Mouse (Mus musculus) liver, postnatal 0 days (tissue): ENCODE data around the gene Rassf7. TPM values are rescaled to one million over a fixed set of nuclear protein-coding genes. Genes with fewer than 3 reads are reported as not detected.

Experiments
- ATAC-seq: fragments of 200-750 bp; cut with Nextera tagmentation; 2 replicates; pipeline ENCODE4 v1.8.0; 2017; ENCODE audit warnings: mild to moderate bottlenecking, moderate library complexity
- DNase-seq: peaks from one replicate; pipeline ENCODE4 v3.0.0-alpha.2; 2016
- H3K27ac ChIP-seq: fragments of 300-500 bp; sonication (generic); 2 replicates; pipeline ENCODE4 v1.5.1; 2014; ENCODE audit warnings: antibody characterized with exemption, moderate library complexity, mild to moderate bottlenecking, low read depth
- H3K27me3 ChIP-seq: fragments of 300-500 bp; sonication (generic); 2 replicates; pipeline ENCODE4 v1.6.1; 2014; ENCODE audit warnings: low read length, control low read depth, mixed read lengths; ENCODE audit not compliant: insufficient read depth
- H3K36me3 ChIP-seq: fragments of 300-500 bp; sonication (generic); replicated peaks from 2 replicates; pipeline ENCODE4 v1.6.1; 2014; ENCODE audit warnings: mild to moderate bottlenecking, control low read depth, low read length, moderate library complexity, mixed read lengths; ENCODE audit not compliant: insufficient read depth
- H3K4me1 ChIP-seq: fragments of 300-500 bp; sonication (generic); 2 replicates; pipeline ENCODE4 v1.6.1; 2014; ENCODE audit warnings: antibody characterized with exemption, mild to moderate bottlenecking, control low read depth; ENCODE audit not compliant: insufficient read depth
- H3K4me2 ChIP-seq: fragments of 300-500 bp; sonication (generic); 2 replicates; pipeline ENCODE4 v1.6.1; 2014; ENCODE audit warnings: low read depth, mild to moderate bottlenecking, low read length, moderate library complexity, mixed read lengths
- H3K4me3 ChIP-seq: fragments of 300-500 bp; sonication (generic); 2 replicates; pipeline ENCODE4 v1.5.1; 2014; ENCODE audit warnings: low read depth, low read length
- H3K9ac ChIP-seq: fragments of 300-500 bp; sonication (generic); replicated peaks from 2 replicates; pipeline ENCODE4 v1.6.1; 2014; ENCODE audit warnings: mild to moderate bottlenecking, moderate library complexity
- H3K9me3 ChIP-seq: fragments of 300-500 bp; sonication (generic); 2 replicates; pipeline ENCODE4 v1.6.1; 2016; ENCODE audit warnings: mild to moderate bottlenecking, control low read depth, low read length, mixed read lengths
- CTCF ChIP-seq: sonication (generic); IDR thresholded peaks from 2 replicates; pipeline ENCODE4 v1.5.1; 2016; ENCODE audit warnings: antibody characterized with exemption, low read depth
- EP300 ChIP-seq: IDR thresholded peaks from 2 replicates; pipeline ENCODE4 v1.6.1; 2016; ENCODE audit warnings: antibody characterized with exemption, low read depth, mild to moderate bottlenecking
- WGBS: fragments of 180-500 bp; shearing (Covaris S2); extraction: QIAGEN DNeasy Blood & Tissue Kit; methylation state at CpG from one replicate; pipeline ENCODE4 v1.1.7; 2014; ENCODE audit not compliant: insufficient replicate concordance; 5-methylcytosine and 5-hydroxymethylcytosine counted together
- microRNA counts: library from miRNA; unstranded; fragments of <30 nt; microRNA quantifications from one replicate; lab custom pipeline; 2015
- microRNA-seq: library from miRNA; unstranded; fragments of <30 nt; microRNA quantifications from one replicate; pipeline ENCODE4, GENCODE M21; 2016
- polyA plus RNA-seq: library from polyadenylated mRNA; unstranded; fragments of >200 nt; fragmentation: Nextera tagmentation; extraction: Ambion mirVana; gene quantifications from 2 replicates; pipeline ENCODE4 v1.2.1, GENCODE M21; 2015

Gene Rassf7
- polyA plus RNA-seq, 1 experiment from 2014 or later = 24.9 TPM

- Histone ChIP-seq H3K27me3 (peaks cover 6% of the 10 kb centered on the region; the same call in 1 of the 2 replicates), H3K9ac (peak overlapping the region; percentile 92), H3K36me3 (peaks cover 48% of the 10 kb centered on the region), H3K4me3 (peak overlapping the region; percentile 88), H3K4me1 (peaks cover 29% of the 10 kb centered on the region), H3K4me2 (peak overlapping the region; percentile 95), H3K9me3 (no peaks in the 10 kb centered on the region), H3K27ac (peak overlapping the region; percentile 94)
- no peak for TF ChIP-seq EP300
- TF ChIP-seq CTCF = peak; percentile 79
- DNase-seq (peak; percentile 70), ATAC-seq (peak; percentile 52)
- 18% methylated on average over 12 of the region's 12 CpGs for WGBS
Measured at GRCm38 (mm10) chr7:141264761-141265410, 49.2 kb downstream of the Rassf7 start.

GRCm38 (mm10) chr7:141265411-141265738 lies 49.7 kb downstream of the Rassf7 start:
- DNase-seq (no peak), ATAC-seq (peak; percentile 11; the same call in 1 of the 2 replicates)
- 39% methylated on average over 11 of the region's 11 CpGs for WGBS
- Histone ChIP-seq H3K27me3 (peaks cover 6% of the 10 kb centered on the region; the same call in 1 of the 2 replicates), H3K9me3 (no peaks in the 10 kb centered on the region), H3K36me3 (peaks cover 44% of the 10 kb centered on the region), H3K4me1 (peaks cover 29% of the 10 kb centered on the region), H3K4me3 (peak overlapping the region; percentile 88), H3K9ac (peak overlapping the region; percentile 92), H3K4me2 (peak overlapping the region; percentile 95), H3K27ac (peak overlapping the region; percentile 94)
- TF ChIP-seq EP300 (no peak), CTCF (no peak)

- WGBS = 2% methylated on average over 25 of the region's 25 CpGs
- H3K27ac ChIP-seq = peak within 1 kb of the TSS; percentile 94
- no peaks in the 10 kb centered on the region for H3K9me3 ChIP-seq
- ATAC-seq (peak; percentile 87), DNase-seq (peak; percentile 90)
- H3K9ac ChIP-seq = peak within 1 kb of the TSS; percentile 92
- TF ChIP-seq CTCF = no peak
- TF ChIP-seq EP300 = no peak
- peaks cover 6% of the 10 kb centered on the region; the same call in 1 of the 2 replicates for H3K27me3 ChIP-seq
- peak within 1 kb of the TSS; percentile 95 for H3K4me2 ChIP-seq
- H3K36me3 ChIP-seq = peaks cover 38% of the 10 kb centered on the region
- H3K4me3 ChIP-seq = peak within 1 kb of the TSS; percentile 88
- peaks cover 29% of the 10 kb centered on the region for H3K4me1 ChIP-seq
Measured at GRCm38 (mm10) chr7:141265739-141266561, 50.3 kb downstream of the Rassf7 start, which contains the start of gene Irf7. TSS of gene Irf7 (minus strand) at chr7:141266481.

MicroRNAs encoded within 50 kb of the gene (microRNA counts, 519-probe panel; counts per million panel counts)
- 4,498 counts per million, percentile 51 among the panel's probes with 10 or more counts for microRNA mmu-miR-210 (lab: Ali Mortazavi, UCI)

Small RNAs within 50 kb of the gene (microRNA-seq; reads per million reads assigned to microRNA genes)
- 837 reads per million, percentile 70 among the genes with 10 or more reads in this experiment for gene Mir210

Other genes starting within 250 kb of the Rassf7 start
- 33.4 and 38.6 TPM in 2 replicates for gene Ifitm1, start 248.6 kb upstream of the Rassf7 start, polyA plus RNA-seq
- 295 and 298 TPM in 2 replicates for gene Ifitm3, start 205.1 kb upstream of the Rassf7 start, polyA plus RNA-seq
- 53.6 and 54.4 TPM in 2 replicates for gene Ifitm6, start 197.9 kb upstream of the Rassf7 start, polyA plus RNA-seq
- gene Gm17387, start 186.7 kb upstream of the Rassf7 start, polyA plus RNA-seq = not detected in 2 replicates
- gene B4galnt4, start 154.8 kb upstream of the Rassf7 start, polyA plus RNA-seq = 0.15 and 0.34 TPM in 2 replicates
- 1.4 and 1.5 TPM in 2 replicates for gene Pkp3, start 137.6 kb upstream of the Rassf7 start, polyA plus RNA-seq
- 18.0 and 20.1 TPM in 2 replicates for gene Sigirr, start 115.3 kb upstream of the Rassf7 start, polyA plus RNA-seq
- 1.4 and 1.8 TPM in 2 replicates for gene Ano9, start 98.1 kb upstream of the Rassf7 start, polyA plus RNA-seq
- 57.9 and 71.0 TPM in 2 replicates for gene Ptdss2, start 93.5 kb upstream of the Rassf7 start, polyA plus RNA-seq
- gene Rnh1, start 43.0 kb upstream of the Rassf7 start, polyA plus RNA-seq = 55.2 and 55.7 TPM in 2 replicates
- 44.0 and 46.2 TPM in 2 replicates for gene Hras, start 21.9 kb upstream of the Rassf7 start, polyA plus RNA-seq
- 2.0 and 2.2 TPM in 2 replicates for gene Lrrc56, start 21.7 kb upstream of the Rassf7 start, polyA plus RNA-seq
- gene Lmntd2, start 1.8 kb upstream of the Rassf7 start, polyA plus RNA-seq = 0.49 TPM in 2 replicates
- 10.8 and 14.3 TPM in 2 replicates for gene Phrf1, start 12.9 kb downstream of the Rassf7 start, polyA plus RNA-seq
- 22.9 and 25.4 TPM in 2 replicates for gene Irf7, start 50.6 kb downstream of the Rassf7 start, polyA plus RNA-seq
- gene Cdhr5, start 60.9 kb downstream of the Rassf7 start, polyA plus RNA-seq = 1.1 and 1.3 TPM in 2 replicates
- gene Sct, start 63.3 kb downstream of the Rassf7 start, polyA plus RNA-seq = not detected in 2 replicates
- gene Drd4, start 76.1 kb downstream of the Rassf7 start, polyA plus RNA-seq = not detected in 2 replicates
- gene Deaf1, start 111.8 kb downstream of the Rassf7 start, polyA plus RNA-seq = 10.7 and 11.9 TPM in 2 replicates
- 9.2 and 11.9 TPM in 2 replicates for gene Tmem80, start 111.9 kb downstream of the Rassf7 start, polyA plus RNA-seq
- gene Eps8l2, start 123.0 kb downstream of the Rassf7 start, polyA plus RNA-seq = 22.2 and 25.4 TPM in 2 replicates
- 246 and 265 TPM in 2 replicates for gene Taldo1, start 176.3 kb downstream of the Rassf7 start, polyA plus RNA-seq
- 17.4 and 18.2 TPM in 2 replicates for gene Gatd1, start 198.3 kb downstream of the Rassf7 start, polyA plus RNA-seq
- gene Cend1, start 213.6 kb downstream of the Rassf7 start, polyA plus RNA-seq = not detected in 2 replicates
- gene Slc25a22, start 222.0 kb downstream of the Rassf7 start, polyA plus RNA-seq = 38.4 and 41.6 TPM in 2 replicates
- 3.6 and 4.3 TPM in 2 replicates for gene Pidd1, start 228.2 kb downstream of the Rassf7 start, polyA plus RNA-seq
- gene Rplp2, start 231.5 kb downstream of the Rassf7 start, polyA plus RNA-seq = 861 and 865 TPM in 2 replicates
- gene Pnpla2, start 239.3 kb downstream of the Rassf7 start, polyA plus RNA-seq = 47.1 and 51.3 TPM in 2 replicates
- gene Cracr2b, start 245.2 kb downstream of the Rassf7 start, polyA plus RNA-seq = 6.3 and 7.3 TPM in 2 replicates